Mouse (Mus musculus): Measurements from ENCODE around the gene 5730596B20Rik. TPM values are rescaled to one million over a fixed set of nuclear protein-coding genes. Genes with fewer than 3 reads are reported as not detected.
A peak's percentile ranks its signal among the peaks of the same experiment; 100 is the strongest.

Gene 5730596B20Rik
- polyA plus RNA-seq, 1 experiment from 2014 or later: 0.12 TPM

- H3K9me3 ChIP-seq: no peaks in the 10 kb centered on the region
- peaks cover 17% of the 10 kb centered on the region for H3K4me1 ChIP-seq
- no peaks in the 10 kb centered on the region for H3K36me3 ChIP-seq (replicated peaks)
- peaks cover 100% of the 10 kb centered on the region for H3K27me3 ChIP-seq (replicated peaks; ENCODE audit: low read depth, poor library complexity, severe bottlenecking)
- H3K27ac ChIP-seq (replicated peaks): no peak overlapping the region
- WGBS: under 1% methylated on average over 30 of the region's 30 CpGs
- no peak for DNase-seq (ENCODE audit: low spot score)
- H3K4me3 ChIP-seq: no peak overlapping the region; the same call in 1 of the 2 replicates
Observed at GRCm38 (mm10) chr6:52215771-52216535, 38.7 kb downstream of the 5730596B20Rik start.

- H3K9me3 ChIP-seq: no peaks in the 10 kb centered on the region
- no peak for DNase-seq (ENCODE audit: low spot score)
- no peak overlapping the region for H3K27ac ChIP-seq (replicated peaks)
- peaks cover 25% of the 10 kb centered on the region for H3K4me1 ChIP-seq
- H3K4me3 ChIP-seq: peak overlapping the region; percentile 43
- 2% methylated on average over 60 of the region's 60 CpGs for WGBS
- H3K27me3 ChIP-seq (replicated peaks; ENCODE audit: low read depth, poor library complexity, severe bottlenecking): peaks cover 100% of the 10 kb centered on the region
- H3K36me3 ChIP-seq (replicated peaks): no peaks in the 10 kb centered on the region
Observed at GRCm38 (mm10) chr6:52216691-52217458, 39.6 kb downstream of the 5730596B20Rik start.

DNA sequence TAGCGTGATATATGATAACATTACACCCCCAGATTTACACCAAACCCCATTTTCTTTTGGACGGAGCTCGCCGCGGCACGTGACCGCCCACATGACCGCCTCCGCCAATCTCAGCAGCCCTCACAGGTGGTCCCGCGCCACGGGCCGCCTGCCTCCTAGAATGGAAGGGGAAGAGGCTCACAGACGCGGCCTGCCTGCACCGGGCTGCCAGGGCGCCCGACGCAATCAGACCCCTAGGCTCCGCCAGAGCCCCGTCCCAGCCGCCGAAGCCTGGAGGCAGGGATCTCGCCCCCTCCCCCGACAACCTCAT, 40.1 kb downstream of the 5730596B20Rik start:
- Histone ChIP-seq H3K27ac (replicated peaks) (no peak overlapping the region), H3K4me1 (peaks cover 25% of the 10 kb centered on the region), H3K36me3 (replicated peaks) (no peaks in the 10 kb centered on the region), H3K27me3 (replicated peaks; ENCODE audit: low read depth, poor library complexity, severe bottlenecking) (peaks cover 100% of the 10 kb centered on the region), H3K9me3 (no peaks in the 10 kb centered on the region), H3K4me3 (peak overlapping the region; percentile 43)
- 0% methylated on average over 25 of the region's 25 CpGs for WGBS
- DNase-seq (ENCODE audit: low spot score): peak; percentile 87

- WGBS: 4% methylated on average over 23 of the region's 23 CpGs
- Histone ChIP-seq H3K27ac (replicated peaks) (no peak overlapping the region), H3K4me3 (peak overlapping the region; percentile 43), H3K27me3 (replicated peaks; ENCODE audit: low read depth, poor library complexity, severe bottlenecking) (peaks cover 100% of the 10 kb centered on the region), H3K36me3 (replicated peaks) (no peaks in the 10 kb centered on the region), H3K4me1 (peaks cover 23% of the 10 kb centered on the region), H3K9me3 (no peaks in the 10 kb centered on the region)
- no peak for DNase-seq (ENCODE audit: low spot score)
Observed at GRCm38 (mm10) chr6:52217895-52218642, 40.8 kb downstream of the 5730596B20Rik start.

DNA sequence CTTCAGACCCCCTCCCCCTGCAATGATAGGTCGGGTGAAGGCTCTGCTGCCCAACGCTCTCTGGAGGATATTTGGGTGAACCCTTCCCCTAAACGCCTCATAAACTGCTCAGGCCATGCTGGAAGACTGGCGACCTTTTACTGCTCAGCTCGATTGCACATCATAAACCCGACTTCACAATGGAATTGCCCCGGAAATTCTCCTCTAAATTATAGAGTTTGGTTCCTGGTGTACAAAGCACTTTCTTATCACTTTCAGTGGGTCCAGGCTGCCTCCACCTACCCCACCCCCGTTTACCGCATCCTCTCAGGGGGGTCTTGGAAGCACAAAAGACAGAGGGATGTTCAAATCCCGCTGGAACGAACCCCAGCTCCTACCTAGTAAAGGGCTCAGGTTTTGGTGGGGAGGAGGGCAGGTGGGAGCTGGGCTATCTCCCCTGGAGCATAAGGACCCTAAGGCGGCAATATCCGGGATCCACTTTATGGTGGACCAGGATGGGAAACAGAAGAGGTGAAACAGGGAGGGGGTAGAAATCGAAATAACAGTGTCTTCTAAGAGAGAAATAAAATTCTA, 41.4 kb downstream of the 5730596B20Rik start:
- H3K36me3 ChIP-seq (replicated peaks): no peaks in the 10 kb centered on the region
- no peak overlapping the region for H3K4me3 ChIP-seq

GRCm38 (mm10) chr6:52219234-52219942, 42.1 kb downstream of the 5730596B20Rik start:
- H3K4me1 ChIP-seq: peaks cover 22% of the 10 kb centered on the region
- WGBS: 19% methylated on average over 9 of the region's 9 CpGs
- H3K4me3 ChIP-seq: no peak overlapping the region
- H3K9me3 ChIP-seq: no peaks in the 10 kb centered on the region
- DNase-seq (ENCODE audit: low spot score): no peak
- no peaks in the 10 kb centered on the region for H3K36me3 ChIP-seq (replicated peaks)
- H3K27me3 ChIP-seq (replicated peaks; ENCODE audit: low read depth, poor library complexity, severe bottlenecking): peaks cover 100% of the 10 kb centered on the region
- no peak overlapping the region for H3K27ac ChIP-seq (replicated peaks)

More for the DNA sequence above, 41.4 kb downstream of the 5730596B20Rik start:
- no peaks in the 10 kb centered on the region for H3K9me3 ChIP-seq
- H3K4me1 ChIP-seq: peaks cover 22% of the 10 kb centered on the region
- H3K27ac ChIP-seq (replicated peaks): no peak overlapping the region
- DNase-seq (ENCODE audit: low spot score): no peak
- 8% methylated on average over 14 of the region's 14 CpGs for WGBS
- peaks cover 100% of the 10 kb centered on the region for H3K27me3 ChIP-seq (replicated peaks; ENCODE audit: low read depth, poor library complexity, severe bottlenecking)

- Histone ChIP-seq H3K4me3 (no peak overlapping the region), H3K27me3 (replicated peaks; ENCODE audit: low read depth, poor library complexity, severe bottlenecking) (peaks cover 100% of the 10 kb centered on the region), H3K36me3 (replicated peaks) (no peaks in the 10 kb centered on the region), H3K4me1 (peaks cover 22% of the 10 kb centered on the region), H3K9me3 (no peaks in the 10 kb centered on the region), H3K27ac (replicated peaks) (no peak overlapping the region)
- 10% methylated on average over 32 of the region's 32 CpGs for WGBS
- DNase-seq (ENCODE audit: low spot score): peak; percentile 67
Observed at GRCm38 (mm10) chr6:52220003-52220864, 42.9 kb downstream of the 5730596B20Rik start.

- Histone ChIP-seq H3K27ac (replicated peaks) (no peak overlapping the region), H3K9me3 (no peaks in the 10 kb centered on the region), H3K4me1 (peaks cover 24% of the 10 kb centered on the region), H3K4me3 (peak overlapping the region; percentile 57), H3K36me3 (replicated peaks) (no peaks in the 10 kb centered on the region), H3K27me3 (replicated peaks; ENCODE audit: low read depth, poor library complexity, severe bottlenecking) (peaks cover 100% of the 10 kb centered on the region)
- WGBS: 7% methylated on average over 12 of the region's 12 CpGs
- no peak for DNase-seq (ENCODE audit: low spot score)
Observed at GRCm38 (mm10) chr6:52220865-52221310, 43.6 kb downstream of the 5730596B20Rik start.

GRCm38 (mm10) chr6:52221337-52221992, 44.2 kb downstream of the 5730596B20Rik start, which contains the start of gene Hoxa7:
TSS of gene Hoxa7 (minus strand) at chr6:52221854.
- WGBS: under 1% methylated on average over 46 of the region's 46 CpGs
- H3K4me1 ChIP-seq: peaks cover 25% of the 10 kb centered on the region
- no peak within 1 kb of the TSS for H3K27ac ChIP-seq (replicated peaks)
- H3K36me3 ChIP-seq (replicated peaks): no peaks in the 10 kb centered on the region
- H3K4me3 ChIP-seq: peak within 1 kb of the TSS; percentile 57
- H3K27me3 ChIP-seq (replicated peaks; ENCODE audit: low read depth, poor library complexity, severe bottlenecking): peaks cover 100% of the 10 kb centered on the region
- H3K9me3 ChIP-seq: no peaks in the 10 kb centered on the region
- peak; percentile 90 for DNase-seq (ENCODE audit: low spot score)

DNA sequence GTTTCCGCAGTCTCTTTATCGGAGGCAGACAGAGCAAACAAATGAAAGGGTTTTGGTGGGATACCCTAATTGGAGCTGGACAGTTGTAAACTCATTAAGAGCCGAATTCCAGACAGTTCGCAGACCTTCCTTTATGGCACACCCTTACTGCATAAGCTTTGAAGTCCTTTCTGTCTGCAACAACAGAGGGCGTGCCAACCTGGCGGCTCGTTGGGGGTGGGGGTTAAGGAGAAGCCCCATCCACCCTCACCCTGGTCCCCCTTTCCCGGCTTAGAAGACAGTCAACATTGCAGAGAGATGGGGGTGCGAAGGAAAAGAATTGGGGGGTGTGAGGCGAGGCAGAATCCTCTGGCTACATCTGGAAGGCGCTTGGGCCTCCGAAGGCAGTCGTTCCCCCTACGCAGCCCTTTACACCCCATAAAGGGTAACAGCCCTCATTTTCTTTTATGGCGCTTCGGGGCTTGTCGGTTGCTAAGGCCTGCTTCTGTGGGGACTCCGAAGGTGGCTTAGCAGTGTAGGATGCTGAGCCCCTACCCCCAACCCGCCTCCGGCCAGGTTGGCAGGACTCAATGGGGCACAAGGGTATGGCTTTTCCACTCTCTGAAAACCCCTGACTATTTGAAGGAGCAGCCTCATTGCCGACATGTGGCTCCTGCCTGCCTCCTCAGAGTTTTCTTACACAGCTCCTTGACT, 44.8 kb downstream of the 5730596B20Rik start:
- H3K27me3 ChIP-seq (replicated peaks; ENCODE audit: low read depth, poor library complexity, severe bottlenecking): peaks cover 100% of the 10 kb centered on the region
- H3K36me3 ChIP-seq (replicated peaks): no peaks in the 10 kb centered on the region
- H3K27ac ChIP-seq (replicated peaks): no peak overlapping the region
- peaks cover 20% of the 10 kb centered on the region for H3K4me1 ChIP-seq
- DNase-seq (ENCODE audit: low spot score): no peak
- no peaks in the 10 kb centered on the region for H3K9me3 ChIP-seq
- 4% methylated on average over 21 of the region's 21 CpGs for WGBS
- H3K4me3 ChIP-seq: peak overlapping the region; percentile 57
